Mouse (Mus musculus) heart, adult 2 months (tissue): ENCODE data around the gene Zic4. TPM values are rescaled to one million over a fixed set of nuclear protein-coding genes. Genes with fewer than 3 reads are reported as not detected.

Experiments
- DNase-seq, 2 experiments: peaks; one replicate each; pipeline ENCODE4 v3.0.0; 2021
- H3K27ac ChIP-seq: fragments of 200-600 bp; 2 replicates; pipeline ENCODE4 v1.8.1; 2022
- H3K27me3 ChIP-seq: fragments of 200-500 bp; 2 replicates; pipeline ENCODE4 v1.6.1; 2012; ENCODE audit warnings: mild to moderate bottlenecking, low read length, inconsistent platforms, mixed read lengths; ENCODE audit not compliant: control insufficient read depth, insufficient read depth
- H3K36me3 ChIP-seq: fragments of 200-500 bp; 2 replicates; pipeline ENCODE4 v1.6.1; 2012; ENCODE audit warnings: low read length, inconsistent platforms; ENCODE audit not compliant: control insufficient read depth, insufficient read depth
- H3K4me1 ChIP-seq: fragments of 200-500 bp; 2 replicates; pipeline ENCODE4 v1.6.1; 2011; ENCODE audit warnings: low read length; ENCODE audit not compliant: control insufficient read depth, insufficient read depth
- H3K4me3 ChIP-seq: fragments of 200-600 bp; 2 replicates; pipeline ENCODE4 v1.8.1; 2022
- H3K79me2 ChIP-seq: fragments of 200-500 bp; replicated peaks from 2 replicates; pipeline ENCODE4 v1.6.1; 2012; ENCODE audit warnings: mild to moderate bottlenecking, inconsistent platforms, low read length, moderate library complexity, mixed read lengths; ENCODE audit not compliant: control insufficient read depth, insufficient read depth
- H3K9ac ChIP-seq: fragments of 200-500 bp; 2 replicates; pipeline ENCODE4 v1.6.1; 2012; ENCODE audit warnings: low read depth, mild to moderate bottlenecking, control low read depth, inconsistent platforms, low read length, mixed read lengths
- CTCF ChIP-seq: fragments of 200-600 bp; IDR thresholded peaks from 2 replicates; pipeline ENCODE4 v1.8.1; 2022; ENCODE audit warnings: antibody characterized with exemption, mild to moderate bottlenecking, moderate library complexity
- EP300 ChIP-seq: fragments of 200-500 bp; IDR thresholded peaks from 2 replicates; pipeline ENCODE4 v1.6.1; 2011; ENCODE audit warnings: low read depth, low read length, control low read depth; ENCODE audit not compliant: insufficient read depth
- POLR2A ChIP-seq: fragments of 200-500 bp; IDR thresholded peaks from 2 replicates; pipeline ENCODE4 v1.6.1; 2011; ENCODE audit warnings: mild to moderate bottlenecking, low read depth, low read length, control low read depth; ENCODE audit not compliant: insufficient read depth
- WGBS: fragments of 180-500 bp; shearing (Covaris S2); methylation state at CpG from one replicate; pipeline ENCODE4 v1.1.7; 2018; 5-methylcytosine and 5-hydroxymethylcytosine counted together
- intact Hi-C: fragments of 180-260 bp; cut with DNase I; formaldehyde crosslinking; loops from one replicate; pipeline ENCODE4 v1.15.1; 2025
- polyA plus RNA-seq: library from polyadenylated mRNA; depleted of rRNA; stranded (reverse); fragments of >200 nt; gene quantifications from 2 replicates; pipeline ENCODE4 v1.2.3, GENCODE M21; 2012
- total RNA-seq, 2 experiments: library from RNA; stranded (reverse); gene quantifications; 2 replicates each; pipeline ENCODE4 v1.2.3; 2021

The Zic4 gene
- total and polyA plus RNA-seq, 3 experiments, result not detected

DNA sequence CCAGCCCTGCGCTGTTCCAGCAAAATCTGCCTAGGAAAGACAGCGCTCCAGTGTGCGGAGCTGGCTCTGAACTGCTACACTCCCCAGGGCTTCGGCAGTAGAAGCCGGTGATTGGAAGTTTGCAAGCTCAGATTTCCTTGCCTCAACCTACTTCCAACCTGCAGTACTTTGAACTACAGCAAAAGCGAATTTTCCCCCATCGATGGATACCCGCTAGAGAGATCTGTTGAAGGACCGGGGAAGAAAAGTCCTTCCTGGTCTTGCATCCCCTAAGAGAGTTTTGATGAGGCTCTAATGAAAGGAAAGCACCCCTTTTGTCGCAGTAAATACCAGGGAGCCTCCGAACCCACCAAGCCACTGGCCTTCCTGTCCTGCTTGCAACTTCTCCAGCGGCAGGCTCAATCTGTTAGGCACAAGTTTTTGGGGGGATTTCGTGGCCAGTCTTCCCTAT is 10.2 kb upstream of the Zic4 start:
- H3K36me3 ChIP-seq, result no peaks in the 10 kb centered on the region
- H3K9ac ChIP-seq, result no peak overlapping the region
- H3K79me2 ChIP-seq, result no peaks in the 10 kb centered on the region
- peaks cover 22% of the 10 kb centered on the region for H3K27me3 ChIP-seq
- no peaks in the 10 kb centered on the region for H3K4me1 ChIP-seq
- H3K4me3 ChIP-seq, result no peak overlapping the region
- no peak for DNase-seq
- TF ChIP-seq CTCF (no peak), POLR2A (no peak), EP300 (no peak)
- no peak overlapping the region for H3K27ac ChIP-seq
- 4% methylated on average over 13 of the region's 13 CpGs for WGBS
- intact Hi-C loops, result no loop called here

DNA sequence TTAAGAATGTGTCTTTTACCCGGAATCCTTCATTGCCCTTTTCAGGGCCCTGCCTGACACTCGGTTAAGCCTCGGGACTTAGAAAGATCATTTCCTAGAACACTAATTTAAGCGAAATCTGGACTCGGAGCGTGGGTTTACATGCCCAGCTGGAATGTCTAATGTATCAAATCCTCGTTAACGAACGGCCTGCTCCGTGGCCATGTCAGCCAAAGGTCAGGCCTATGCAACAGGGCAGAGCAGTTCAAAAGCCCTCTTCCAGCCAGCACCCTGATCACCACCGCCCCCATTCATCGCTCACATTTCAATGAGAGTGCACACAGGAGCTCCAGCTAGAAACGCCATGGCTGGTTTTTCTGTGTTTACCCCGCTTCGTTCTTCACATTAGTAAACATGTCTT is 9.4 kb upstream of the Zic4 start:
- no peak for DNase-seq
- intact Hi-C loops, result no loop called here
- Histone ChIP-seq H3K27ac (no peak overlapping the region), H3K27me3 (peaks cover 22% of the 10 kb centered on the region), H3K9ac (no peak overlapping the region), H3K79me2 (no peaks in the 10 kb centered on the region), H3K36me3 (no peaks in the 10 kb centered on the region), H3K4me1 (no peaks in the 10 kb centered on the region), H3K4me3 (no peak overlapping the region)
- 7% methylated on average over 15 of the region's 15 CpGs for WGBS
- no peak for TF ChIP-seq POLR2A
- TF ChIP-seq CTCF, result no peak
- TF ChIP-seq EP300, result no peak

DNA sequence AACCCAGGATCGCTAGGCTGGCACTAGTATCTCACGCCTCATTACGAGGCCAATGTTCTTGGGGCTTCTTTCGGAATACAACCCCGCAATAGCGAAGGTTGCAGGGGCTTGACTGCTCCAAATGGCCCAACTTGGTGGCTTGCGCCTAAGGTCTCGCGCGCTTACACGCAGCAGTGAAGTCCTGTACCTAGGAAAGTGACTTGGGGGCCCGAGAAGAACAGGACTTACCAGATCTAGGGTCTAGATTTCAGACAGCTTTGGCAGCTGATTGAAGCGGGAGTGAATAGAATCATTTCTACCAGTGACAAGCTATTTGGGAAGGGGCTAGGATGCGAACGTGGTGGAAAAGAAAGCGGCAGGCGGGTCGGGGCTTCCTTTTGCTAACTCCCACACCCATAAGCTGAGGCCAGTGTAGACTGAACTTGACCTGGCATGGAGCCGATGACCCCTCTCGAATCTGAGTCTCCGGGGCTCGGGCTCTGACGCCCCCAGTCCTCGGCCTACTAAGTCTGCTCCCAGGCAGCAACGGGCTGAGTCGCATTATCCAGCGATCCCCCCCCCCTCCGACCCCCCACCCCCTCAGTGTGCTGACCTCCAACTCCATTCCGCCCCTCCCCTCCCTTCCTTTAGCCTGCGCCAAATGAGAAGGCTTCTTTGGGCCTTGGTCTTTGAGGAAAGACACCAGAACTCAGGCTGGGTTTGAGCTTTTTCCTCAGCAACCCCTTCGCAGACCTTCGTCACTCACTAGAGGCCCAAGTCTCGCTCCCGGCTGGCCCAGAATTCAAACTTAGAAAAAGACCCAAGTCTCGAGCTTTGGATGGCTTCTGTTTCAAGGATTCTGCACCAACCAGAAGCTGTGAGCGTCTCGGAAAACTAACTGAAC is 8.4 kb upstream of the Zic4 start:
- Histone ChIP-seq H3K36me3 (no peaks in the 10 kb centered on the region), H3K27ac (no peak overlapping the region), H3K4me3 (no peak overlapping the region), H3K4me1 (no peaks in the 10 kb centered on the region), H3K27me3 (peaks cover 22% of the 10 kb centered on the region), H3K79me2 (no peaks in the 10 kb centered on the region), H3K9ac (no peak overlapping the region)
- intact Hi-C loops, result no loop called here
- DNase-seq, result no peak
- WGBS, result 12% methylated on average over 37 of the region's 37 CpGs
- TF ChIP-seq CTCF (no peak), POLR2A (no peak), EP300 (no peak)

DNA sequence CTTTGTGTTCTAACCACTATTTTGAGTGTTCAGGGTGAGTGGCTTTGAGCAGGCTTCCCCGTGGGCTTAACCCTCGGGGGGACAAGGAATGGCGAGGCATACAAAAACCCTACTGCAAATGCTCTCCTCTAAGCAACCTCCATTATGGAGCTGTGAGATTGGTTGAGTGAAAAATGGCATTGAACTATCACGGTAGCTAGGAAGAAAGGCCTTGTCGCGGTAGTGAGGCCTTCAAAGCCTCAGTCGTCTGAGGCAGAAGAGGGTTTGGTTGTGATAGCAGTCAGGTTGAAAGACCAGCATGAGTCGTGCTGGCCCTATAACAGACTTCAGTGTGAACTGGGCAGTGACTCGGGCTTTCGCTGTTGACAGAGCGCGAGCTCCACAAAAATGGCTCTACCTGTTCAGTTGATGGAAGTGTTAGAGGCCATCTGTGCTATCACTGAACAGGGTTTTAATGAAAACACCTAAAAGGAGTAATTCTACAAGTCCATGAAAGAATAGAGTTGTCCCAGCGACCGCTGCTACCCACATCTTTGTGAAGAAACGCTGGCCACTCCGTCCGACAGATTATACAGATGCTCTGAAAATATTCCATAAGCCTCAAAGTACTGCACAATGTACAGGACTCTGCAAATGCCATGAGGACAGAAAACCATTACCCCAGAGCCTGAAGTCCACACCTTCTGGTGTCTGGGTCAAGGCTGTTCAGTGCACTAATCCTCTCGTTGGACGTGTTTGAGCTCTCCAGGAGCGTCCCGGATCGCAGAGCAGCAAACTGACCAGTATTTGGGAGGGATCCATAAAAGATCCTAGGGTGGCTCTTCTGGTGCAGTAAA is 7.6 kb upstream of the Zic4 start:
- Histone ChIP-seq H3K4me3 (no peak overlapping the region), H3K9ac (no peak overlapping the region), H3K4me1 (no peaks in the 10 kb centered on the region), H3K27me3 (peaks cover 24% of the 10 kb centered on the region), H3K79me2 (no peaks in the 10 kb centered on the region), H3K36me3 (no peaks in the 10 kb centered on the region), H3K27ac (no peak overlapping the region)
- intact Hi-C loops, result no loop called here
- WGBS, result 15% methylated on average over 22 of the region's 22 CpGs
- TF ChIP-seq EP300 (no peak), POLR2A (no peak), CTCF (no peak)
- DNase-seq, result no peak

DNA sequence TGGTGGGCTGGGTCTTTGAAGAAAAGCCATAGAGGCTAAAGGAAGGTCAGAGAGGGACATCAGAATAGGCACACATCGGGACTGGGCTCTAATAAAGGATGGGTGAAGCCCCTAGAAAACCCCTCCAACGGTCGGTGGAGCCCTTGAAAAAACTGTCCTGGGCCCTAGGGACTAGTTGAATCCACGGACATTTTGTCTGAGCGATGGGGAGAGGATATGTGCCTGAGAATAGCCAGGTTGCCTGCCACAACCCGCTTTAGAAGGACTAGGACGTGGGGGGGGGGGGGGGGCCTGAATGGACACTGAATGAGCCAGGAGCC is 7.0 kb upstream of the Zic4 start:
- H3K27me3 ChIP-seq, result peaks cover 24% of the 10 kb centered on the region
- no peak for TF ChIP-seq POLR2A
- no peak for TF ChIP-seq EP300
- no peak for TF ChIP-seq CTCF
- DNase-seq, result no peak
- no peaks in the 10 kb centered on the region for H3K36me3 ChIP-seq
- H3K79me2 ChIP-seq, result no peaks in the 10 kb centered on the region
- no peak overlapping the region for H3K9ac ChIP-seq
- intact Hi-C loops, result no loop called here
- no peak overlapping the region for H3K4me3 ChIP-seq
- H3K27ac ChIP-seq, result no peak overlapping the region
- WGBS, result 3% methylated on average over 7 of the region's 7 CpGs
- H3K4me1 ChIP-seq, result no peaks in the 10 kb centered on the region

DNA sequence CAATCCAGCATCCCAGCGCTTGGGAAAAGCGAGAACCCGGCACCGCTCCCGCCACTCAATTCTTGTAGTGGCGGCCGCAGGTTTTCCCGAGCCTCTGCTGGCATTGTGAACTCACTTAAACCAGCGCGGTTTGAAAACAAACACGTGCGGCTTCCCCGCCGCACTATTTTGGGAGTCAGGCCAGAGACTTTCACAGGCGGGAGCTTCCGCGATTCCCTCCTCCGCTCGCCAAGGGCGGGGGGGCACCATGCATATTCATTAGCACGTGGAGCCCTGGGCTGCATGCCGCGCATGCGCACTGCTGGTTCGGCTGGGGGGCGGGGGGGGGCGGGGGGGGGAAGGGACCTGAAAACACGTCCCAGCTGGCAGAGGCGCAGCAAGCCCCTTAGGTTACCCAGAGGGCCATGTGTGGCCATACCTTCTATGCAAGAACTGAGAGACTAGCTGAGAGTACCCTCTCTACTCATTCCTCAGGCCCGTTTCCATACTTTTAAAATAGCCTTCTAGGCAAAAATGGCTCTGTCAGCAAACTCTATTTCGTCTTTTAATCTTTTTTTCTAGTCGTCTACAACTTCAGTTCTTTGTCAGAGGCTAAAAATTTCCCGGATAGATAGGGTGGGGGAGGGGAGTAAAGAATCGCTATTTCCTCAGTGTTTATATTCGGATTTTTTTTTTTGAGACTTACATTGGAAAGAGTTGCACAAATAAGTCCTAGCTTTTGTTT is 6.4 kb upstream of the Zic4 start:
- Histone ChIP-seq H3K79me2 (no peaks in the 10 kb centered on the region), H3K9ac (no peak overlapping the region), H3K4me3 (no peak overlapping the region), H3K27me3 (peaks cover 23% of the 10 kb centered on the region), H3K36me3 (no peaks in the 10 kb centered on the region), H3K27ac (no peak overlapping the region), H3K4me1 (no peaks in the 10 kb centered on the region)
- TF ChIP-seq CTCF (no peak), POLR2A (no peak), EP300 (no peak)
- DNase-seq, result no peak
- WGBS, result under 1% methylated on average over 33 of the region's 35 CpGs
- intact Hi-C loops, result no loop called here
